Mouse (Mus musculus): Measurements from ENCODE around the gene Syndig1. TPM values are rescaled to one million over a fixed set of nuclear protein-coding genes. Genes with fewer than 3 reads are reported as not detected.

The Syndig1 gene
- total RNA-seq, 2 experiments from 2014 or later = not detected

Other genes with a start within 250 kb of the Syndig1 start
- not detected in 2 replicates for gene C530025M09Rik, start 2.0 kb downstream of the Syndig1 start, total RNA-seq (2015)
- gene C530025M09Rik, start 2.0 kb downstream of the Syndig1 start, total RNA-seq (2017) = not detected in 2 replicates